Mouse (Mus musculus) heart, embryonic 13.5 days (tissue): ENCODE data around the gene Rnf157. TPM values are rescaled to one million over a fixed set of nuclear protein-coding genes. Genes with fewer than 3 reads are reported as not detected.

ENCODE experiments used
- ATAC-seq: fragments of 200-750 bp; cut with Nextera tagmentation; 2 replicates; pipeline ENCODE4 v1.8.0; 2017; ENCODE audit warnings: moderate TSS enrichment; ENCODE audit not compliant: insufficient number of reproducible peaks, low FRiP score, low TSS enrichment; ENCODE audit errors: extremely low read depth
- H3K27ac ChIP-seq: fragments of 300-500 bp; sonication (generic); replicated peaks from 2 replicates; pipeline ENCODE4 v1.5.1; 2015; ENCODE audit warnings: moderate library complexity, mild to moderate bottlenecking, inconsistent platforms
- H3K27me3 ChIP-seq: fragments of 300-500 bp; sonication (generic); replicated peaks from 2 replicates; pipeline ENCODE4 v1.6.1; 2015; ENCODE audit warnings: mild to moderate bottlenecking, inconsistent platforms
- H3K36me3 ChIP-seq: fragments of 300-500 bp; sonication (generic); 2 replicates; pipeline ENCODE4 v1.6.1; 2015; ENCODE audit warnings: mild to moderate bottlenecking, inconsistent platforms
- H3K4me1 ChIP-seq: fragments of 300-500 bp; sonication (generic); 2 replicates; pipeline ENCODE4 v1.6.1; 2015; ENCODE audit warnings: inconsistent platforms
- H3K4me2 ChIP-seq: fragments of 300-500 bp; sonication (generic); 2 replicates; pipeline ENCODE4 v1.6.1; 2015; ENCODE audit warnings: inconsistent platforms, mild to moderate bottlenecking, moderate library complexity
- H3K4me3 ChIP-seq: fragments of 300-500 bp; sonication (generic); 2 replicates; pipeline ENCODE4 v1.5.1; 2015; ENCODE audit warnings: moderate library complexity, mild to moderate bottlenecking, inconsistent platforms
- H3K9ac ChIP-seq: fragments of 300-500 bp; sonication (generic); 2 replicates; pipeline ENCODE4 v1.6.1; 2015; ENCODE audit warnings: inconsistent platforms, mild to moderate bottlenecking, moderate library complexity
- H3K9me3 ChIP-seq: fragments of 300-500 bp; sonication (generic); 2 replicates; pipeline ENCODE4 v1.6.1; 2016; ENCODE audit warnings: inconsistent platforms
- WGBS: fragments of 180-500 bp; shearing (Covaris S2); methylation state at CpG from one replicate; pipeline ENCODE4 v1.1.7; 2015; ENCODE audit warnings: mixed read lengths; 5-methylcytosine and 5-hydroxymethylcytosine counted together
- polyA plus RNA-seq: library from polyadenylated mRNA; unstranded; fragments of >200 nt; fragmentation: Nextera tagmentation; extraction: Ambion mirVana; gene quantifications from 2 replicates; pipeline ENCODE4 v1.2.1, GENCODE M21; 2015

Rnf157 gene
- polyA plus RNA-seq, 1 experiment from 2014 or later = 4.0 TPM

DNA sequence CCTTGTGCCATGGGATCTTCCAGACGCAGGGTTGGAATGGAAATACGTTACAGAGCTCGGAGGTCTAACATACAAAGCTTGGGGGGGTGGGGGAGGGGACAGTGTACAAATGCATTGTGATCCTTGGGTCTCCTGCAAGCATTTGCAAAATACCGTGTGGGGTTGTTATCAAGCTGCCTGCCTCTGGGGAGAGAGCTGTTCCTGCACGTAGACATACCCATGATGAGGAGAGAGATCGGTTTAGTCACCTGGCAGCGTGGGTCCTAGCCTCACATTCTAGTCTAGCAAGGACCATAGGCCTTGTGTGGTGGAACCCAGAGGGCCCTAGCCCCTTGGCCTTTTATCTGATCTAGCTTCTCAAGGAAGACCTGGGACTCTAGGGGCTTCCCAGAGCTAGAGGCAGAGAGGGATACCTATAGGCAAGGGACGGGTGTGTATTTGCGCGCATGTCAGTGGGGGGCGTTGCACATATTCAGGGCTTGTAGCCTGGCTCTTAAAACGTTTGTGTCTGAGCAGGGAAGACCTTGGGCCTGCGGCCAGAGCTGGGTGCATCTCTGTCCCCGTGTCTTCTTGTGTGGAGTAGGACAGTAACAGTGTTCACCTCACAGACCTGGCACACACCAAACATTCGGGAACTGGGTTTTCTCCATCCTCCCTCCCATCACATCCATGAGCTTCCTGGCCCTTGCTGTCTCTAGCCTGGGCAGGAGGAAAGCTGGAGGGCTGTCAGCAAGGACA is 29.5 kb upstream of the Rnf157 start:
- H3K27ac ChIP-seq = no peak overlapping the region
- no peaks in the 10 kb centered on the region for H3K9me3 ChIP-seq
- no peak overlapping the region for H3K4me3 ChIP-seq
- peaks cover 12% of the 10 kb centered on the region for H3K27me3 ChIP-seq
- H3K4me2 ChIP-seq = no peak overlapping the region
- peak overlapping the region; percentile 40; the same call in 1 of the 2 replicates for H3K9ac ChIP-seq
- no peak for ATAC-seq
- H3K4me1 ChIP-seq = peaks cover 27% of the 10 kb centered on the region
- H3K36me3 ChIP-seq = peaks cover 18% of the 10 kb centered on the region
- 71% methylated on average over 15 of the region's 15 CpGs for WGBS

GRCm38 (mm10) chr11:116440408-116441068 is 27.7 kb upstream of the Rnf157 start:
- Histone ChIP-seq H3K9ac (0 out of 2 replicates have a peak overlapping the region, but pooled peaks have one; percentile 24), H3K36me3 (peaks cover 34% of the 10 kb centered on the region), H3K4me1 (peaks cover 38% of the 10 kb centered on the region), H3K27ac (peak overlapping the region; percentile 80), H3K9me3 (no peaks in the 10 kb centered on the region), H3K27me3 (no peaks in the 10 kb centered on the region), H3K4me2 (no peak overlapping the region), H3K4me3 (no peak overlapping the region)
- ATAC-seq = no peak
- 49% methylated on average over 7 of the region's 7 CpGs for WGBS

- Histone ChIP-seq H3K9me3 (no peaks in the 10 kb centered on the region), H3K9ac (peak overlapping the region; percentile 24), H3K27ac (peak overlapping the region; percentile 80), H3K36me3 (peaks cover 37% of the 10 kb centered on the region), H3K27me3 (no peaks in the 10 kb centered on the region), H3K4me2 (no peak overlapping the region), H3K4me3 (no peak overlapping the region), H3K4me1 (peaks cover 43% of the 10 kb centered on the region)
- no peak for ATAC-seq
- 80% methylated on average over 19 of the region's 19 CpGs for WGBS
Measured at GRCm38 (mm10) chr11:116439269-116440240, 26.7 kb upstream of the Rnf157 start.

GRCm38 (mm10) chr11:116437541-116437940 is 24.7 kb upstream of the Rnf157 start:
- Histone ChIP-seq H3K4me2 (peak overlapping the region; percentile 88), H3K36me3 (peaks cover 37% of the 10 kb centered on the region), H3K4me3 (peak overlapping the region; percentile 91), H3K9ac (peak overlapping the region; percentile 96), H3K27ac (peak overlapping the region; percentile 94), H3K9me3 (no peaks in the 10 kb centered on the region), H3K27me3 (no peaks in the 10 kb centered on the region), H3K4me1 (peaks cover 48% of the 10 kb centered on the region)
- ATAC-seq = no peak
- 72% methylated on average over 11 of the region's 11 CpGs for WGBS

DNA sequence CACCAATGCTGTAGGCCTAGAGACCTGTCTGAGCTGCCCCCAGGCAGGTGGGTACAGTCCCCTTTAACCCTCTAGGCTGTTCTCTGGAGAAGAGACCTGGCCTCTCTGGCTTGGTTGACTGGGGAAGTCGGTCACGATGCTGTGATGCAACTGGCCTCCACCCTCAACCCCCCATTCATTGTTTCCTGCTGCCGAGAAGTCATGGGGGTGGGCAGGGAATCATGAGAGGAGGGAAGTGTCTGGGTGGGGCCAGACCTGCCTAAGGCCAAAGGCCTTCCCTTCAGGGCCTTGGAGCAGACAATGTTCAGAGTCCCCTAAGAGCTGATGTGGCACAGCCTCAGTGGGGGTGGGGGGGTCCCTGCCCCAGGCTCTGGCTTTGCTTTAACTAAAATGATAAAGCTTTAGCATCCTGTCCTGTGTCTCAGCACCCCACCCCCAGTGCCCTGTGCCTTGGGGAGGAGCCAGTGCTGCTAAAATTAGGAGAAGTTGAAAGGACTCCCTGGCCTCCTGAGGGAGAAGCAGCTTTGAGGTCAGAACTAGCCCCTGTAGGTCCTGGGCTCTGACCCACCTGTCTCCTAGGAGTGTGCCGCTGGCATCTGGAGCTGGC is 24.0 kb upstream of the Rnf157 start:
- Histone ChIP-seq H3K4me3 (peak overlapping the region; percentile 91), H3K27me3 (no peaks in the 10 kb centered on the region), H3K9me3 (no peaks in the 10 kb centered on the region), H3K9ac (peak overlapping the region; percentile 96), H3K36me3 (peaks cover 37% of the 10 kb centered on the region), H3K27ac (peak overlapping the region; percentile 94), H3K4me1 (peaks cover 48% of the 10 kb centered on the region), H3K4me2 (peak overlapping the region; percentile 88)
- WGBS = 22% methylated on average over 4 of the region's 4 CpGs
- ATAC-seq = no peak

DNA sequence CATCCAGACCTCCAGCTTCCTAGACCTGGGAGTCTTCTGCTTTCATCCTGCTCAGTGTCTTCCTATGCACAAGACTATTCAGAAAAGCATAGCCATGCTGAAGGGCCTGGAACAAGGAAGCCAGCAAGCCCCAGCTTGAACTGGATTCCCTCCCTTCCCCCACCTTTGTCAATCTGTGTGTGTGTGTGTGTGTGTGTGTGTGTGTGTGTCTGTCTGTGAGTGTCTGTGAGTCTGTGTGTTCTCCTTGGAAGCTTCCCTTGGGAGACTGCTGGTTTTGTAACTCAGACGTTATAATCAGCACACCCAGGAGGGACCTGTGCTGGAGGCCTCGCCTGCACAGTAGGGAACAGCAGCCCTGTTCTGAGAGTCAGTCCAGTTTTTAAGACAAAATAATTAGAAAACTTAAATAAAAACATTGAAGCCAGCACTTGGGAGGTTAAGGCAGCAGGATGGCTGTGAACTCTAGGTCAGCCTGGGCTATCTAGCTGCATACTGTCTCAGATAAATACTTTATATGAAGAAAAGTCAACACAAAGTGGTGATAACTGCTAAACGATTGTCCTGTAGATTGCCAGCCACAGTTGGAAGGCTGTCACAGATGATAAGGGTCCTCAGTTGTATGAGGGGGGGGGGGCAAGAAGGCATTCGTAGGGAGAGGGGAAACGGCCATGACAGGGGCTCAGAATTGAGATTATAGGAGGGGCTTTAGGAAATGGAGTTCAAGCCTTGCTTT is 23.3 kb upstream of the Rnf157 start:
- H3K27ac ChIP-seq = peak overlapping the region; percentile 94
- H3K9me3 ChIP-seq = no peaks in the 10 kb centered on the region
- peak overlapping the region; percentile 88 for H3K4me2 ChIP-seq
- no peaks in the 10 kb centered on the region for H3K27me3 ChIP-seq
- peak overlapping the region; percentile 96 for H3K9ac ChIP-seq
- peaks cover 55% of the 10 kb centered on the region for H3K4me1 ChIP-seq
- H3K4me3 ChIP-seq = peak overlapping the region; percentile 91
- ATAC-seq = no peak
- peaks cover 37% of the 10 kb centered on the region for H3K36me3 ChIP-seq
- 16% methylated on average over 5 of the region's 5 CpGs for WGBS

DNA sequence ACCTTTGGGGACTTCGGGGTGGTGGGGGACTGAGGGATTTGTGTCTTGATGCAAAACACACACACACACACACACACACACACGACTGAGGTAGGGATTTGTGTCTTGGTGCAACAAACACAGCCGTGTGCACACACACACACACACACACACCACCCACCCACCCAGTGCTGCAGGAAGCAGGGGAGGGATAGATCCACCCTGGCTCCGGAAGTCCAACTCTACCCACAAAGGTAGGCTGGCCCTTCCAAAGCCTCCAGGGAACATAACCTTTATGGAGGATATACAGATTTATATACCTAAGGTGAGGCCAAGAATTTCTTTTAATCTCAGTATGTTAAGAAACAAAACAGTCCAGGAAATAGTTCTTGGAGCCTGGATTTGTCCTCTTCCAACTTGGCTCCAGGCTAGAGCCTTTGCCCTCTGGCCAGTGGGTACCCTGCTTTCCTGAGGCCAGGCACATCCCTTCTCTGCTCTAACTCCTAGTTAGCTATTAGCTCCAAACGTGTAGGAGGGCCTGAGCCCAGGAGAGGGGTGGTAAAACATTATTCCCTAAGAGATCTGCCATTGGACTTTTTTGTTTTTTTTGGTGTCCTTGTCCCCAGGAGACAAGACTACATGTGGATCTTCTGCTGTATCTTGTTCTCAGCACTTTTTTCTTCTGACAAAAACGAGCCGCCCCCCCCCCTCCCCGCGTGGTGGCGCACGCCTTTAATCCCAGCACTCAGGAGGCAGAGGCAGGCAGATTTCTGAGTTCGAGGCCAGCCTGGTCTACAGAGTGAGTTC is 22.3 kb upstream of the Rnf157 start:
- no peaks in the 10 kb centered on the region for H3K9me3 ChIP-seq
- peak overlapping the region; percentile 96 for H3K9ac ChIP-seq
- no peaks in the 10 kb centered on the region for H3K27me3 ChIP-seq
- 40% methylated on average over 12 of the region's 12 CpGs for WGBS
- peaks cover 37% of the 10 kb centered on the region for H3K36me3 ChIP-seq
- peak overlapping the region; percentile 94 for H3K27ac ChIP-seq
- H3K4me3 ChIP-seq = peak overlapping the region; percentile 91
- ATAC-seq = no peak
- H3K4me1 ChIP-seq = peaks cover 56% of the 10 kb centered on the region
- H3K4me2 ChIP-seq = peak overlapping the region; percentile 88

- H3K4me3 ChIP-seq = peak overlapping the region; percentile 91
- peaks cover 55% of the 10 kb centered on the region for H3K4me1 ChIP-seq
- peak overlapping the region; percentile 88 for H3K4me2 ChIP-seq
- under 1% methylated on average over 40 of the region's 67 CpGs for WGBS
- no peaks in the 10 kb centered on the region for H3K9me3 ChIP-seq
- peak overlapping the region; percentile 96 for H3K9ac ChIP-seq
- H3K27ac ChIP-seq = peak overlapping the region; percentile 94
- ATAC-seq = no peak
- no peaks in the 10 kb centered on the region for H3K27me3 ChIP-seq
- peaks cover 32% of the 10 kb centered on the region for H3K36me3 ChIP-seq
Measured at GRCm38 (mm10) chr11:116434287-116434966, 21.6 kb upstream of the Rnf157 start.

DNA sequence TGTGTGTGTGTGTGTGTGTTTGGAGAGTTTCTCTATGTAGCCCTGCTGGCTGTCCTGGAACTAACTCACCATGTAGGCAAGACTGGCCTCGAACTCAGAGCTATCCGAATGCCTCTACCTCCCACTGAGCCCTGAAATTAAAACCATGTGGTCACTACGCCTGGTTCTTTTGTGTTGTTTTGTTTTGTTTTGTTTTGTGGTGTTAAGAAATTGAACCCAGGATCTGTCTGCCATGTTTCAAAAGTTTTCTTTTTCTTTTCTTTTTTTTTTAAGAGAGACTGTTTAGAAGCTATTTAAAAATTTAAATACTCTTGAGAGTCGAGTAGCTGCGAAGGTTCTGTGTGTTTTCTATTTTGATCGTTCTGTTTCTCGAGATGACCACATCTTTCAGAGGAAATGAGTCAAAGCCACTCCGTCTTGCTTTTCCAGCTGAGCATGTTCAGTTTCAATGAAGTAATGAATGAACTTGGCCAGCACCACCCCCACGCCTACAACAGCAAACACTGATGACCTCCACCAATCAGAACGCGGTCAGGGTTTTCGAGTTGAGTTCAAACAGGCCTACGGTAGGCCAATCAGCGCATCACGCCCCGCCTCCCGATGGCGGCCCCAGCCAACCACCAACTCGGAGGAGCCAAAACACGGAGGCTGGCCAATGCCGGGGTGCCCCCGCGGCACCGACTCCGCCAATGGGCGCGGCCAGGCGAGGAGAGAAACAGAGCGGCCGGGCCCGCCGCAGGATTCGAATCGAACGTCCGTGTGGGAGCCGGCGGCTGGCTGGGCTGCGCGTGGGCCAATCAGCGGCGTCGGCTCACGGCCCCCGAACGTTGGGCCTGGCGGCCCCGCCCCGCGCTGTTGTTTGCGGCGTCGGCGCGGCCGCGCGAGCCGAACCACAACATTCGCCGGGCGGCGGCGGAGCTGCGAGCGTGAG is 20.8 kb upstream of the Rnf157 start, which contains the start of gene Ubald2:
Gene Ubald2, plus strand, starts transcription at position 739 of the 931 bp plus-strand sequence.
- peak; percentile 95 for ATAC-seq
- Histone ChIP-seq H3K27ac (peak within 1 kb of the TSS; percentile 94), H3K4me1 (peaks cover 63% of the 10 kb centered on the region), H3K9ac (peak within 1 kb of the TSS; percentile 96), H3K36me3 (peaks cover 25% of the 10 kb centered on the region), H3K27me3 (no peaks in the 10 kb centered on the region), H3K9me3 (no peaks in the 10 kb centered on the region), H3K4me2 (peak within 1 kb of the TSS; percentile 88), H3K4me3 (peak within 1 kb of the TSS; percentile 91)
- WGBS = 3% methylated on average over 56 of the region's 66 CpGs
